8 mouse cellular contexts compared by ENCODE assay signal in genomic region chr12:55447396-55447760, GRCm38 (mm10). TPM values are rescaled to one million over a fixed set of nuclear protein-coding genes. Genes with fewer than 3 reads are reported as not detected.
A peak's percentile ranks its signal among the peaks of the same experiment; 100 is the strongest.
DNase-seq lines count a peak whose midpoint lies in the region; ATAC-seq and TF ChIP-seq lines count a peak whose summit lies in the region.

No protein-coding gene starts in this region.

- TF ChIP-seq CTCF in kidney, postnatal 0 days (IDR thresholded peaks at IDR 0.05; ENCODE audit: low read depth), result no peak

- peak overlapping the region; percentile 89 for H3K27ac ChIP-seq in kidney, postnatal 0 days
- peak overlapping the region; percentile 93 for H3K27ac ChIP-seq in embryonic facial prominence, embryonic 13.5 days
- peak overlapping the region; percentile 88 for H3K27ac ChIP-seq in hindbrain, embryonic 13.5 days
- H3K27ac ChIP-seq in midbrain, embryonic 13.5 days, result peak overlapping the region; percentile 82

- H3K36me3 ChIP-seq in kidney, postnatal 0 days (ENCODE audit: insufficient read depth, low read length), result no peaks in the 10 kb centered on the region
- no peaks in the 10 kb centered on the region for H3K36me3 ChIP-seq in embryonic facial prominence, embryonic 13.5 days
- no peaks in the 10 kb centered on the region for H3K36me3 ChIP-seq in hindbrain, embryonic 13.5 days
- H3K36me3 ChIP-seq in midbrain, embryonic 13.5 days, result no peaks in the 10 kb centered on the region

- no peak overlapping the region for H3K4me3 ChIP-seq in kidney, postnatal 0 days (replicated peaks; ENCODE audit: low read depth, low read length)
- H3K4me3 ChIP-seq in embryonic facial prominence, embryonic 13.5 days, result no peak overlapping the region
- H3K4me3 ChIP-seq in hindbrain, embryonic 13.5 days, result no peak overlapping the region
- H3K4me3 ChIP-seq in midbrain, embryonic 13.5 days (replicated peaks), result no peak overlapping the region

- peaks cover 31% of the 10 kb centered on the region for H3K4me1 ChIP-seq in kidney, postnatal 0 days (replicated peaks; ENCODE audit: insufficient read depth, low read length)
- H3K4me1 ChIP-seq in embryonic facial prominence, embryonic 13.5 days, result peaks cover 47% of the 10 kb centered on the region
- H3K4me1 ChIP-seq in hindbrain, embryonic 13.5 days (replicated peaks), result peaks cover 31% of the 10 kb centered on the region
- H3K4me1 ChIP-seq in midbrain, embryonic 13.5 days (replicated peaks), result peaks cover 17% of the 10 kb centered on the region

- DNase-seq in kidney, postnatal 0 days (ENCODE audit: low spot score), result no peak
- DNase-seq in kidney, postnatal 14 days, result no peak
- no peak for DNase-seq in gastrocnemius, postnatal 14 days
- no peak for DNase-seq in right cerebral cortex, adult 18-20 months
- no peak for DNase-seq in embryo, embryonic 11 days

- intact Hi-C loops in gastrocnemius, postnatal 14 days (cut with DNase I; ENCODE audit: low total_unique reads), result no loop called here

- 59% methylated on average over 11 of the region's 11 CpGs for WGBS in kidney, postnatal 0 days
- WGBS in embryonic facial prominence, embryonic 13.5 days, result 77% methylated on average over 11 of the region's 11 CpGs
- 73% methylated on average over 11 of the region's 11 CpGs for WGBS in hindbrain, embryonic 13.5 days
- 80% methylated on average over 11 of the region's 11 CpGs for WGBS in midbrain, embryonic 13.5 days

- peak overlapping the region; percentile 32; the same call in 1 of the 2 replicates for H3K9ac ChIP-seq in kidney, postnatal 0 days (ENCODE audit: low read depth, low read length)
- H3K9ac ChIP-seq in embryonic facial prominence, embryonic 13.5 days, result peak overlapping the region; percentile 55; the same call in 1 of the 2 replicates
- H3K9ac ChIP-seq in hindbrain, embryonic 13.5 days, result no peak overlapping the region; the same call in 1 of the 2 replicates
- no peak overlapping the region for H3K9ac ChIP-seq in midbrain, embryonic 13.5 days (replicated peaks)

- H3K27me3 ChIP-seq in kidney, postnatal 0 days (ENCODE audit: insufficient read depth, low read length), result no peaks in the 10 kb centered on the region
- no peaks in the 10 kb centered on the region for H3K27me3 ChIP-seq in embryonic facial prominence, embryonic 13.5 days
- H3K27me3 ChIP-seq in hindbrain, embryonic 13.5 days, result no peaks in the 10 kb centered on the region
- no peaks in the 10 kb centered on the region for H3K27me3 ChIP-seq in midbrain, embryonic 13.5 days

- no peak overlapping the region for H3K4me2 ChIP-seq in kidney, postnatal 0 days (ENCODE audit: low read length)
- no peak overlapping the region for H3K4me2 ChIP-seq in embryonic facial prominence, embryonic 13.5 days
- H3K4me2 ChIP-seq in hindbrain, embryonic 13.5 days, result no peak overlapping the region
- H3K4me2 ChIP-seq in midbrain, embryonic 13.5 days (replicated peaks), result no peak overlapping the region

- ATAC-seq in kidney, postnatal 0 days (replicated peaks; ENCODE audit: low FRiP score, low read depth), result no peak
- no peak for ATAC-seq in embryonic facial prominence, embryonic 13.5 days (ENCODE audit: insufficient number of reproducible peaks, insufficient read depth, low FRiP score, low TSS enrichment, low read depth)
- ATAC-seq in hindbrain, embryonic 13.5 days (ENCODE audit: low FRiP score), result no peak
- ATAC-seq in midbrain, embryonic 13.5 days, result no peak

- H3K9me3 ChIP-seq in kidney, postnatal 0 days (replicated peaks; ENCODE audit: low read length), result no peaks in the 10 kb centered on the region
- no peaks in the 10 kb centered on the region for H3K9me3 ChIP-seq in embryonic facial prominence, embryonic 13.5 days
- no peaks in the 10 kb centered on the region for H3K9me3 ChIP-seq in hindbrain, embryonic 13.5 days
- no peaks in the 10 kb centered on the region for H3K9me3 ChIP-seq in midbrain, embryonic 13.5 days

RNA-seq across cellular contexts. Expression of gene Nfkbia, which starts 45.1 kb away (rescaled TPM):
- polyA plus RNA-seq in kidney, postnatal 0 days (2015; fragmentation: Nextera tagmentation; extraction: Ambion mirVana), result 73.1 and 82.7 TPM in 2 replicates
- 117 and 126 TPM in 2 replicates for polyA plus RNA-seq in embryonic facial prominence, embryonic 13.5 days (2015; fragmentation: Nextera tagmentation; extraction: Ambion mirVana)
- 55.3 and 60.7 TPM in 2 replicates for polyA plus RNA-seq in hindbrain, embryonic 13.5 days (2015; fragmentation: Nextera tagmentation; extraction: Ambion mirVana)
- 48.8 and 52.9 TPM in 2 replicates for polyA plus RNA-seq in midbrain, embryonic 13.5 days (2015; fragmentation: Nextera tagmentation; extraction: Ambion mirVana)
- 10 to 100 TPM; 22.8 to 38.3 TPM for total RNA-seq in gastrocnemius, postnatal 14 days (2021)

Comparison
In these comparisons a context has a peak if more than half of its experiments do, and no peak if none do; other contexts are left out.
1. H3K9ac ChIP-seq: peak in kidney, postnatal 0 days (single experiment) and embryonic facial prominence, embryonic 13.5 days (single experiment); none in hindbrain, embryonic 13.5 days (single experiment) and midbrain, embryonic 13.5 days (single experiment).
2. Peak in every context shown above with its lines, with median percentiles within 50 percentile points of each other: H3K27ac ChIP-seq.